Mouse (Mus musculus): ENCODE data around the gene Vegfd. TPM values are rescaled to one million over a fixed set of nuclear protein-coding genes. Genes with fewer than 3 reads are reported as not detected.

Gene Vegfd
- total RNA-seq, 2 experiments from 2014 or later, result 1.0 TPM; not detected in 1

GRCm38 (mm10) chrX:164449201-164449600 lies 76.0 kb downstream of the Vegfd start:
- ATAC-seq (replicated peaks; ENCODE audit: low FRiP score, low TSS enrichment, poor library complexity, severe bottlenecking), result no peak; the same call in 1 of the 2 replicates

Other genes with a start within 250 kb of the Vegfd start
- not detected in 2 replicates for gene Ace2, start 234.0 kb upstream of the Vegfd start, total RNA-seq (2014; fragmentation: Nextera tagmentation)
- gene Ace2, start 234.0 kb upstream of the Vegfd start, total RNA-seq (2017), result not detected in 2 replicates
- gene Bmx, start 115.2 kb upstream of the Vegfd start, total RNA-seq (2014; fragmentation: Nextera tagmentation), result not detected in 2 replicates
- 0.14 TPM in 1 of 2 replicates, not detected in the other for gene Bmx, start 115.2 kb upstream of the Vegfd start, total RNA-seq (2017)
- 1.5 TPM in 1 of 2 replicates, not detected in the other for gene Pir, start 104.0 kb upstream of the Vegfd start, total RNA-seq (2014; fragmentation: Nextera tagmentation)
- 2.6 TPM in 1 of 2 replicates, not detected in the other for gene Pir, start 104.0 kb upstream of the Vegfd start, total RNA-seq (2017)
- 39.2 and 43.8 TPM in 2 replicates for gene Piga, start 46.4 kb downstream of the Vegfd start, total RNA-seq (2014; fragmentation: Nextera tagmentation)
- gene Piga, start 46.4 kb downstream of the Vegfd start, total RNA-seq (2017), result 31.1 and 56.9 TPM in 2 replicates
- 1.2 TPM in 1 of 2 replicates, not detected in the other for gene Asb11, start 63.6 kb downstream of the Vegfd start, total RNA-seq (2014; fragmentation: Nextera tagmentation)
- gene Asb11, start 63.6 kb downstream of the Vegfd start, total RNA-seq (2017), result 2.0 TPM in 1 of 2 replicates, not detected in the other
- not detected in 2 replicates for gene Asb9, start 132.9 kb downstream of the Vegfd start, total RNA-seq (2014; fragmentation: Nextera tagmentation)
- not detected in 2 replicates for gene Asb9, start 132.9 kb downstream of the Vegfd start, total RNA-seq (2017)